In genomic region chr14:106607041-106607440, GRCm38 (mm10) we compare ENCODE assay signal across 9 mouse cellular contexts.
DNase-seq lines count a peak whose midpoint lies in the region; ATAC-seq and TF ChIP-seq lines count a peak whose summit lies in the region.
"Had no signal": no experiment of that assay in that cellular context is flagged by ENCODE, and none has a peak within 500 bp of the region (broad histone marks: within the 10 kb centered on the region; RNA-seq: fewer than 3 reads in every experiment).

No protein-coding gene starts in this region.

- no peak overlapping the region for H3K27ac ChIP-seq in heart, postnatal 0 days (ENCODE audit: low read depth)
- no peak overlapping the region for H3K27ac ChIP-seq in neural tube, embryonic 11.5 days (ENCODE audit: low read depth, low read length)
- no peak overlapping the region for H3K27ac ChIP-seq in forebrain, embryonic 14.5 days (ENCODE audit: low read depth, low read length)
- H3K27ac ChIP-seq: liver, embryonic 15.5 days had no signal

- no peak overlapping the region for H3K4me3 ChIP-seq in heart, postnatal 0 days (ENCODE audit: low read depth, low read length)
- H3K4me3 ChIP-seq in neural tube, embryonic 11.5 days (ENCODE audit: low read depth, low read length) = no peak overlapping the region
- no peak overlapping the region for H3K4me3 ChIP-seq in forebrain, embryonic 14.5 days (ENCODE audit: low read depth, low read length)
- H3K4me3 ChIP-seq: liver, embryonic 15.5 days had no signal

- no peaks in the 10 kb centered on the region for H3K36me3 ChIP-seq in heart, postnatal 0 days (replicated peaks; ENCODE audit: control insufficient read depth, insufficient read depth, low read length)
- no peaks in the 10 kb centered on the region for H3K36me3 ChIP-seq in neural tube, embryonic 11.5 days (ENCODE audit: control insufficient read depth, insufficient read depth, low read length)
- no peaks in the 10 kb centered on the region for H3K36me3 ChIP-seq in forebrain, embryonic 14.5 days (ENCODE audit: control insufficient read depth, insufficient read depth, low read length)
- H3K36me3 ChIP-seq: liver, embryonic 15.5 days had no signal

- H3K4me1 ChIP-seq in heart, postnatal 0 days (ENCODE audit: control insufficient read depth, insufficient read depth) = no peaks in the 10 kb centered on the region
- H3K4me1 ChIP-seq in neural tube, embryonic 11.5 days (ENCODE audit: control insufficient read depth, insufficient read depth, low read length) = no peaks in the 10 kb centered on the region
- H3K4me1 ChIP-seq in forebrain, embryonic 14.5 days (ENCODE audit: control insufficient read depth, insufficient read depth, low read length) = peaks cover 11% of the 10 kb centered on the region
- H3K4me1 ChIP-seq: liver, embryonic 15.5 days had no signal

- 21% methylated on average over 3 of the region's 3 CpGs for WGBS in heart, postnatal 0 days
- 13% methylated on average over 3 of the region's 3 CpGs for WGBS in neural tube, embryonic 11.5 days
- WGBS in forebrain, embryonic 14.5 days = 9% methylated on average over 3 of the region's 3 CpGs

- no peak overlapping the region for H3K4me2 ChIP-seq in heart, postnatal 0 days (ENCODE audit: low read depth, low read length)
- H3K4me2 ChIP-seq in neural tube, embryonic 11.5 days (ENCODE audit: low read depth) = no peak overlapping the region
- H3K4me2 ChIP-seq in forebrain, embryonic 14.5 days (ENCODE audit: low read length) = no peak overlapping the region
- H3K4me2 ChIP-seq: liver, embryonic 15.5 days had no signal

- TF ChIP-seq EP300 in heart, postnatal 0 days (IDR thresholded peaks at IDR 0.05; ENCODE audit: low read depth) = no peak

- no peaks in the 10 kb centered on the region for H3K9me3 ChIP-seq in heart, postnatal 0 days (replicated peaks; ENCODE audit: control insufficient read depth, low read length)
- H3K9me3 ChIP-seq in neural tube, embryonic 11.5 days (ENCODE audit: control insufficient read depth, low read length) = no peaks in the 10 kb centered on the region
- H3K9me3 ChIP-seq in forebrain, embryonic 14.5 days (replicated peaks; ENCODE audit: control insufficient read depth, low read length) = no peaks in the 10 kb centered on the region
- H3K9me3 ChIP-seq: liver, embryonic 15.5 days had no signal

- ATAC-seq in heart, postnatal 0 days (ENCODE audit: insufficient read depth, low read depth) = no peak
- ATAC-seq in neural tube, embryonic 11.5 days (ENCODE audit: insufficient read depth, low FRiP score, low TSS enrichment) = peak; percentile 46; the same call in 1 of the 2 replicates
- ATAC-seq in forebrain, embryonic 14.5 days = peak; percentile 64; the same call in 1 of the 2 replicates

- TF ChIP-seq CTCF in heart, postnatal 0 days (IDR thresholded peaks at IDR 0.05; ENCODE audit: low read depth) = peak; percentile 62

- no peaks in the 10 kb centered on the region for H3K27me3 ChIP-seq in heart, postnatal 0 days (ENCODE audit: control insufficient read depth, insufficient read depth, low read length)
- H3K27me3 ChIP-seq in neural tube, embryonic 11.5 days (ENCODE audit: control insufficient read depth, insufficient read depth, low read length) = no peaks in the 10 kb centered on the region
- no peaks in the 10 kb centered on the region for H3K27me3 ChIP-seq in forebrain, embryonic 14.5 days (replicated peaks; ENCODE audit: control insufficient read depth, insufficient read depth, low read length)
- H3K27me3 ChIP-seq: liver, embryonic 15.5 days had no signal

- no peak for DNase-seq in heart, postnatal 0 days (ENCODE audit: low spot score)
- no peak for DNase-seq in heart, postnatal 14 days
- DNase-seq in neural tube, embryonic 11.5 days (ENCODE audit: low spot score) = no peak
- DNase-seq in neural tube, embryonic 10.5 days (ENCODE audit: extremely low spot score, low spot score) = no peak
- peak; percentile 67 for DNase-seq in forebrain, embryonic 14.5 days (ENCODE audit: low spot score)
- DNase-seq in retina, postnatal 7 days (ENCODE audit: low read depth, low spot score) = peak; percentile 27
- DNase-seq in urinary bladder, postnatal 36 days (ENCODE audit: low spot score in 2 of 2) = no peak
- DNase-seq in layer of hippocampus, postnatal 36 days = no peak

- no peak overlapping the region for H3K9ac ChIP-seq in heart, postnatal 0 days (replicated peaks; ENCODE audit: low read depth, low read length)
- no peak overlapping the region for H3K9ac ChIP-seq in neural tube, embryonic 11.5 days (ENCODE audit: low read length)
- no peak overlapping the region for H3K9ac ChIP-seq in forebrain, embryonic 14.5 days (ENCODE audit: low read length)
- H3K9ac ChIP-seq: liver, embryonic 15.5 days had no signal

- intact Hi-C loops in heart, postnatal 14 days (cut with DNase I) = no loop called here

Comparison
In these comparisons a context has a peak if more than half of its experiments do, and no peak if none do; other contexts are left out.
1. DNase-seq: peak in forebrain, embryonic 14.5 days (single experiment) and retina, postnatal 7 days (single experiment); none in heart, postnatal 0 days (single experiment), heart, postnatal 14 days (0 of 2), neural tube, embryonic 11.5 days (single experiment), neural tube, embryonic 10.5 days (single experiment), urinary bladder, postnatal 36 days (0 of 2) and layer of hippocampus, postnatal 36 days (0 of 2).